Mouse (Mus musculus) lung, adult 2 months (tissue): ENCODE data around the gene Mlx.

Experiments used
- CTCF ChIP-seq: fragments of 200-500 bp; IDR thresholded peaks from 2 replicates; pipeline ENCODE4 v1.5.1; 2011; ENCODE audit warnings: mild to moderate bottlenecking, low read length, control low read depth; ENCODE audit not compliant: insufficient read depth
- POLR2A ChIP-seq: fragments of 200-500 bp; IDR thresholded peaks from 2 replicates; pipeline ENCODE4 v1.6.1; 2011; ENCODE audit warnings: low read depth, mild to moderate bottlenecking, control low read depth, low read length, borderline replicate concordance; ENCODE audit errors: extremely low read depth

DNA sequence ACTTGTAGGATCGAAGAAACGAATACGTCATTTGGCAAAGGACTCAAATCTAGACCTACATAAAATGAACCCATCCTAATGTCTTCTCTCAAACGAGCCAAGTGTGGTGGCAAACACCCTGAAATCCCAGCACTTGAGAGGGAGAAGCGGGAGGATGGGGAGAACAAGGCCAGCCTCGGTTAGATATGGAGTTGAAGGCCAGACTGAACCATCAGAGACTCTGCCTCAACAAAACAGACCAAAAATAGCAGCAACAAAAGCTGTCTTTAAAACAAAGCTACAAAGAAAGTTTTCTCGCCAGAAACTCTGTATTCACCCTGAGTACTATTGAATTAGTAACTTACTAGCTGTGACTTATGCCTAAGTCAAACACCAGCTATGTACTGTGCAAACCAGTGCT is 49.9 kb downstream of the Mlx start:
- TF ChIP-seq CTCF = no peak
- no peak for TF ChIP-seq POLR2A
